Mouse (Mus musculus): ENCODE data around the gene Akap6.

DNA sequence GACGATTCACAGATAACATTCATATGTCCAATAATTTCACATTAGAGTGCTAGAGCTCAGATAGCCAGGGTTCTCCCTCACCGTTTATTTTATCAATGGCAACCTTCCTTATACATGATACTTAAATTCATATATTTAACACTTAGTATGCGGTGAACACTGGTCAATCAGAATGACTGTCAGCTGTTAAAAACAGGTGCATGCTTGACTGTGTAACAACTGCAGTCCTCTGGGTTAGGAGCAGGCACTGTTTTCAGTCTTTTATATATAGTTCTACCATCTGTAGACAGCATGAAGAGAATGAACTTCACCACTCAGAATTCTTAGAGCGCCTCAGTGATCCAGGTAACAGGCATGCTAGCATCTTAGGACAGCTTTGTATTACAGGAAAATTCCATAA is 158.1 kb downstream of the Akap6 start:
- TF ChIP-seq CTCF (IDR thresholded peaks at IDR 0.05; ENCODE audit: control insufficient read depth, insufficient read depth, insufficient replicate concordance, low read depth, low read length) (no peak), POLR2A (IDR thresholded peaks at IDR 0.05; ENCODE audit: control insufficient read depth, low read depth, low read length) (no peak)

Measured in testis, adult 2 months (tissue).